Mouse (Mus musculus) neural tube, embryonic 14.5 days (tissue): ENCODE measurements around the gene Ildr1. TPM values are rescaled to one million over a fixed set of nuclear protein-coding genes. Genes with fewer than 3 reads are reported as not detected.

ENCODE experiments used
- ATAC-seq: fragments of 200-750 bp; cut with Nextera tagmentation; 2 replicates; pipeline ENCODE4 v1.8.0; 2017; ENCODE audit warnings: low read depth, mild to moderate bottlenecking, moderate TSS enrichment, moderate library complexity
- H3K27ac ChIP-seq: fragments of 300-500 bp; sonication (generic); 2 replicates; pipeline ENCODE4 v1.5.1; 2014; ENCODE audit warnings: low read depth, mild to moderate bottlenecking, control low read depth, low read length, moderate library complexity, mixed read lengths
- H3K27me3 ChIP-seq: fragments of 300-500 bp; sonication (generic); 2 replicates; pipeline ENCODE4 v1.6.1; 2014; ENCODE audit warnings: low read length; ENCODE audit not compliant: control insufficient read depth, insufficient read depth
- H3K36me3 ChIP-seq: fragments of 300-500 bp; sonication (generic); 2 replicates; pipeline ENCODE4 v1.6.1; 2014; ENCODE audit warnings: low read length, mixed read lengths; ENCODE audit not compliant: control insufficient read depth, insufficient read depth
- H3K4me1 ChIP-seq: fragments of 300-500 bp; sonication (generic); 2 replicates; pipeline ENCODE4 v1.6.1; 2014; ENCODE audit warnings: low read length; ENCODE audit not compliant: control insufficient read depth, insufficient read depth
- H3K4me2 ChIP-seq: fragments of 300-500 bp; sonication (generic); 2 replicates; pipeline ENCODE4 v1.6.1; 2014; ENCODE audit warnings: mild to moderate bottlenecking, low read depth, low read length, control low read depth
- H3K4me3 ChIP-seq: fragments of 300-500 bp; sonication (generic); 2 replicates; pipeline ENCODE4 v1.5.1; 2014; ENCODE audit warnings: low read depth, low read length, control low read depth, mixed read lengths
- H3K9ac ChIP-seq: fragments of 300-500 bp; sonication (generic); replicated peaks from 2 replicates; pipeline ENCODE4 v1.6.1; 2014; ENCODE audit warnings: low read depth, mild to moderate bottlenecking, control low read depth, low read length, mixed read lengths
- H3K9me3 ChIP-seq: fragments of 300-500 bp; sonication (generic); 2 replicates; pipeline ENCODE4 v1.6.1; 2016; ENCODE audit warnings: low read length; ENCODE audit not compliant: control insufficient read depth
- WGBS: fragments of 180-500 bp; shearing (Covaris S2); extraction: QIAGEN DNeasy Blood & Tissue Kit; methylation state at CpG from one replicate; pipeline ENCODE4 v1.1.7; 2014; 5-methylcytosine and 5-hydroxymethylcytosine counted together
- polyA plus RNA-seq: library from polyadenylated mRNA; unstranded; fragments of >200 nt; fragmentation: Nextera tagmentation; extraction: Ambion mirVana; gene quantifications from 2 replicates; pipeline ENCODE4 v1.2.1, GENCODE M21; 2014

Gene Ildr1
- polyA plus RNA-seq, 1 experiment from 2014 or later, result 0.25 TPM

- H3K9ac ChIP-seq, result no peak overlapping the region
- H3K4me2 ChIP-seq, result no peak overlapping the region
- WGBS, result 96% methylated on average over 3 of the region's 3 CpGs
- no peaks in the 10 kb centered on the region for H3K27me3 ChIP-seq
- H3K4me3 ChIP-seq, result no peak overlapping the region
- H3K9me3 ChIP-seq, result no peaks in the 10 kb centered on the region
- no peak overlapping the region for H3K27ac ChIP-seq
- no peaks in the 10 kb centered on the region for H3K4me1 ChIP-seq
- no peak for ATAC-seq
- H3K36me3 ChIP-seq, result no peaks in the 10 kb centered on the region
Measured at GRCm38 (mm10) chr16:36771703-36772102, 77.9 kb downstream of the Ildr1 start.

- no peak overlapping the region for H3K4me2 ChIP-seq
- no peaks in the 10 kb centered on the region for H3K9me3 ChIP-seq
- 92% methylated on average over 5 of the region's 5 CpGs for WGBS
- H3K27me3 ChIP-seq, result no peaks in the 10 kb centered on the region
- H3K27ac ChIP-seq, result no peak overlapping the region
- H3K36me3 ChIP-seq, result no peaks in the 10 kb centered on the region
- no peak for ATAC-seq
- H3K4me1 ChIP-seq, result no peaks in the 10 kb centered on the region
- H3K4me3 ChIP-seq, result no peak overlapping the region
- no peak overlapping the region for H3K9ac ChIP-seq
Measured at GRCm38 (mm10) chr16:36772996-36773395, 79.2 kb downstream of the Ildr1 start.

- Histone ChIP-seq H3K9ac (no peak overlapping the region), H3K27ac (no peak overlapping the region), H3K4me1 (no peaks in the 10 kb centered on the region), H3K36me3 (no peaks in the 10 kb centered on the region), H3K9me3 (no peaks in the 10 kb centered on the region), H3K27me3 (no peaks in the 10 kb centered on the region), H3K4me2 (no peak overlapping the region), H3K4me3 (no peak overlapping the region)
- no peak for ATAC-seq
- 63% methylated on average over 6 of the region's 6 CpGs for WGBS
Measured at GRCm38 (mm10) chr16:36775658-36776057, 81.9 kb downstream of the Ildr1 start.

Other genes with a start within 250 kb of the Ildr1 start
- 0.79 TPM in 1 of 2 replicates, not detected in the other for gene Stfa3, start 238.6 kb upstream of the Ildr1 start, polyA plus RNA-seq
- not detected in 2 replicates for gene Casr, start 131.8 kb upstream of the Ildr1 start, polyA plus RNA-seq
- 1.1 and 2.3 TPM in 2 replicates for gene Cd86, start 27.9 kb upstream of the Ildr1 start, polyA plus RNA-seq
- 14.7 and 21.3 TPM in 2 replicates for gene Slc15a2, start 91.0 kb downstream of the Ildr1 start, polyA plus RNA-seq
- gene Iqcb1, start 134.4 kb downstream of the Ildr1 start, polyA plus RNA-seq, result 66.0 and 79.1 TPM in 2 replicates
- gene Eaf2, start 181.0 kb downstream of the Ildr1 start, polyA plus RNA-seq, result 0.39 and 0.43 TPM in 2 replicates
- 68.1 and 85.6 TPM in 2 replicates for gene Golgb1, start 181.2 kb downstream of the Ildr1 start, polyA plus RNA-seq
- 0.39 and 0.91 TPM in 2 replicates for gene Hcls1, start 241.0 kb downstream of the Ildr1 start, polyA plus RNA-seq